Mouse (Mus musculus) testis, postnatal 10 days (tissue): ENCODE results near the gene Astn1.

Experiments used
- DNase-seq: peaks from one replicate; pipeline ENCODE4 v3.0.0; 2021; ENCODE audit warnings: low spot score

The Astn1 gene

DNA sequence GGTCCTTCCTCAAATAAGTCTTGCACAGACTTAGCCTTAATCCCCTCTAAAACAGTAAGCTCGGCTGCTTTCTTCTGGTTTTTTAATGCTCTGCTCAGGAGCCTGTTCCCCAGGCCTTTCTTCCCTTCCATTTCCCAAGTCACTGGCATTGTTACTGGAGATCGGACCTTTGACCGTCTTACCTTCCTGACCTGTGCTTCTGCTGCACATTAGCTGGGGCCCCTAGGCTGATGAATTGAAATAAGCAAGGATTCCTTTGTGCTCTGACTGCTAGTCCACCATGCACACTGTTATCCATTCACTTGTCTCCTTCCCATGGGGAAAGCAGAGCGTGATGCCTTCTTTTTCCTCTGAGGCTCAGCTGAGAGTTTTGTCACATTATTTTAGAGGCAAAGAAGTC lies 255.9 kb downstream of the Astn1 start:
- DNase-seq: no peak

DNA sequence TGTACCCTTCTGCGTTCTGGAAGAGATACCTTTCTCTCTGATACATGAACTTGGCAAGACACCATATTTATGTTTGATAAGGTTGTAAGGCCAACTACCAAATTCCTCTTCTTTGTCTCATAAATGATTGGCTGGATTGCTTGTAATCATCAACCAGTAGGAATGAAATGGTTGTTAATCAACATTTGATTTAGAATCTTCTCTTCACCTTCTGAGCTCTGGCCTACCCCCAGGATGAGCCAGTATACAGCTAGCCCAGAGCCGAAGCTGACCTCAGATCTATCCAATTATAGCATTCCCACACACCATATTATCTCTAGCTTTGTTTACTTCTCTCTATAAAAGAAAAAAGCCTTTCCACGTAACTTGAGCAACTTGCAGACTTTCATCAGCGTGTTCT lies 270.9 kb downstream of the Astn1 start:
- no peak for DNase-seq

DNA sequence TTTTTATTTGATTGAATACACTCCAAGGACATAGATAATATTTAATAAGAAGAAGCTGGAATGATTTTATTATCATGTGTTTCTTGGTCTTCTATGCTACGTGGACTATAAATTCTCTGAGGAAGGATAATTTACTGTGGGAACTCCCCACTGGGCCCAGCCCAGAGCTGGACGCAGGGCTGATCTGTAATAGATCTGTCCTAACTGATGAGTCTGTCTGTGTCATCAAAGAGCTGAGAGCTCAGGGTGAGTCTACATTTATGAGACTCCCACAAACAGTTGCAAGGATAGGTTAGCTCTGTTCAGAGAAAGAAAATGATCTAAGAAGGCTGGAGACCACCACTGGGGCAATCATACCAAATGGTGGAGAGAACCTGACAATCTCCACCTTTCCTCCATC lies 271.4 kb downstream of the Astn1 start:
- no peak for DNase-seq

GRCm38 (mm10) chr1:158641306-158641705 lies 279.2 kb downstream of the Astn1 start:
- no peak for DNase-seq

DNA sequence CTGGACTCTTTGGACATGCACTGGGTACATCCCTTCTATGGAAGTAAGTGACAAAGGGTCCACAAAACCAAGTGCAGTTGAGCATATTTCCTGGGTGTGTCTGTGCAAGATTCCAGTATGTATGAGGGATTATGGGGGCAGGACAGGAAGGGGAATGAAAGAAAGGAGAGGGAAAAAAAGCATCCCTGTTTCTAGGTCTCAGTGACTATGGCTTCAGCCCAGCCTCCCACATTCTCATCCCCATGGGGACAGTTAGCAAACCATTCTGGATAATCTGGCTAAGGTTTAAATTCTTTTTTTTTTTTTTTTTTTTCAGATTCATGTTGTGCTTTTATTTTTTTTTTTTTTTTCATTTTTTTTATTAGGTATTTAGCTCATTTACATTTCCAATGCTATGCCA lies 280.2 kb downstream of the Astn1 start:
- DNase-seq: no peak

- DNase-seq: no peak
Measured at GRCm38 (mm10) chr1:158652799-158653198, 290.7 kb downstream of the Astn1 start.

DNA sequence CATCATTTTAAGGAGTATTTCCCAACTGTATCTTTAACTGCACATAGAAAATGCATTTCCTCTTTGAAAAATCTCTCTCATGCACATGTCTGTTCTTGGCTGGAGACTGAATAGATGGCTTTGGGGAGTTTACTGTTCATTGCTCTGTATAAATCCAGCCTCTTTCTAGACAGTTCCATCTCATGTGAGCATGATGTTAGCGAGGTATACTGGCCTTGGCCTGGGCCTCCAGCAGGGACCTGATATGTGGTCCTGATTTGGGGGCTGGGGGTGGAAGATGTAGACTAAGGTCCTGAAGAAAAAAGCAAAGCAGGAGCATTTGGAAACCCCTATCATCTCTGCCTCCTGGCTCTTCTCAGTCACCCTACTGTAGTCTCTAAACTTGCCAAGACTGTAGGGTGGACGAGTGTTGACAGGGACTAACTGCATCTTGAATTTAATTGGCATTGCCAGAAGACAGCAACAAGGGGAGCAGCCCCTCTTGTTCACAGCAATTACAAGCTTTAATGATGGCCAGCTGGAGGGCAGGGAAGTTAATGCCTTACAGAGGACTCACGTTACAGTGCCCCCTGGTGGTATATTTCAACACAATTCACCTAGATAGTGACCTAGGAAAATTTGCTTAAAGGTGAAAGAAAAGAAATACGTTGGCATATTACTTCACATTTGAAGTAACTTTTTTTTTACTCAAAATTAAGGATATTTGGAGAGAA lies 291.9 kb downstream of the Astn1 start:
- peak; percentile 45 for DNase-seq

DNA sequence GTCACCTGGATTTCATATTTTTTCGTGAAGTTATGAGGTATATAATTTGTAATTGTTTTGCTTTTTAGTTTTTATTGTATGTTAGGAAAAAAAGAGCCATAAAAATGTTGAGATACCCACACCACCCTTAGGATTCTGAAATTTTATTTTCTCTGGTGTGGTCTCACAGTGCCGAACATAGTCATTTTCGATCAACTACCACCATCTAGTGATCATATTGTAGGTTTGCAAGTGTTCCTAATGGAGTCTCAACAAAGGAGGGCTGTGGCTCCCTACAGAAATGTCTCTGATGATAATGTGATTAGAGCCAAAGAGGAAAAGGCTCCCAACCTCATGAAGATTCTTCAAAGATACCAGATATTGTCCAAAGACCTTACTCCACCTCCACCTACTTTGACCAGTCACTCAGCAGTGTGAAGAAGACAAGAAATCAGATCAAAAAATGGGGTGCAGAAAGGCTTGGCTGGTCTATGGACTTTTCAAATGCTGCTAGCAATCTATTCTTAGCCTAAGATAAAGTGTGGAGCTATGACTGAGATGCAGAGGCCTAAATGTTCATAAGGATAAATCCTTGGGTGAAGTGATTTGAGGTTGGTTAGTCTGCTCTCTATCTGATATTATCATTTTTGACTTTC lies 292.6 kb downstream of the Astn1 start:
- DNase-seq: no peak

- DNase-seq: no peak
Measured at GRCm38 (mm10) chr1:158656986-158657385, 294.9 kb downstream of the Astn1 start.

- no peak for DNase-seq
Measured at GRCm38 (mm10) chr1:158666001-158666400, 303.9 kb downstream of the Astn1 start.

GRCm38 (mm10) chr1:158669971-158670592 lies 308.0 kb downstream of the Astn1 start:
- peak; percentile 80 for DNase-seq

- no peak for DNase-seq
Measured at GRCm38 (mm10) chr1:158687726-158688125, 325.7 kb downstream of the Astn1 start.

GRCm38 (mm10) chr1:158697423-158697822 lies 335.4 kb downstream of the Astn1 start:
- no peak for DNase-seq

- no peak for DNase-seq
Measured at GRCm38 (mm10) chr1:158697859-158698569, 335.9 kb downstream of the Astn1 start.

GRCm38 (mm10) chr1:158699276-158699675 lies 337.2 kb downstream of the Astn1 start:
- DNase-seq: no peak

GRCm38 (mm10) chr1:158700147-158700546 lies 338.1 kb downstream of the Astn1 start:
- no peak for DNase-seq

DNA sequence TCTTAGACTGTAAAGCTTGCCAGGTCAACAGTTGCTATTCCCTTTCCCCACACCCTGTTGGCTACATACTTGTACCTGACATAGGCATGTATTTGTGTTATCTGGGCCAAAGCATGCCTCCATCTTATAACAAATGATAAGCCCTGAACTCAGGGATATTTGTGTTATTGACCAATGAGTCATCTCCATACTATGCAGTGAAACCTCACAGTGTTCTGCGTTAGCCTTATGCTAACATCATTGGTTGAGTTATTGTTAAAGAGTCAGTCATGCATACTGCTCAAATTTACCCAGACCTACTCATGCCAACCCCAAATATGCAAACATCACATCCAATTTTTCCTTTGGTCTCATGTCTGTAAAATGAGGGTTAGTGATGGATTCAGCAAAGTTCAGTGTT lies 339.3 kb downstream of the Astn1 start:
- DNase-seq: no peak

DNA sequence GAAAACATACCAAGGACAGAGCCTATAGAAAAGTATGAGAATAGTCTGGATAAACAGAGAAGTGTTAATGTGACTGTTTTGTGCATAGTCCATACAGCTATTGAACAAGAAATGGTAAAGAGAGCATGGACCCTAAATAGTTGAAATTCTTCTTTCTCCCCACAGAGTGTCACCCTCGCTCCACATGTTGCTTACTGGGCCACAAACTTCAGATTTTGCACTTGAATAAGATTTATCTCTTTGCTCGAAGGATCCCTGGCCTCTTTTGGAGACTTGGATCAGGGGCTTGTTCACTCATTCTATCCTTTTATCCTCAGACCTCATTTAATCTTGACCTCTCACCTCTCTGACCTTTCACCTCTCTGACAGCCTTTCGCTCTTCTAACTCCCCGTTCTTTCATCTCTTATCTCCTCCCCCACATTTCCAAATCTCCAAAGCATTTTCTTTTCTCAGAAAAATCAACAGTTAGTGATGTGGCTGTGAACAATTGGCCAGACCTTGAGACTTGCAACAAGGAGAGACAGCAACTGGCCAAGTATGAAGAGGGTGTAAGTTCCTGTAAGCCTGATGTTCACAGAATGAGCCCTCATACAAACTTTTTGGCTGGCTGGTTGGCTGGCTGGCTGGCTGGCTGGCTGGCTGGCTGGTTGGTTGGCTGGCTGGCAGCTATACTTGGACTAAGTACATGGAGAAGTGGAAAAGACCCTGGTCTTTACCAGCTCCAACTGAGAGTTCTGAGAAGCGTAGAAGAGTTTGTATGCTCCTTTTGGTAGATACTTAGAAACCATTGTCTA lies 351.4 kb downstream of the Astn1 start:
- no peak for DNase-seq

GRCm38 (mm10) chr1:158732868-158733496 lies 370.9 kb downstream of the Astn1 start:
- DNase-seq: no peak

GRCm38 (mm10) chr1:158739132-158739919 lies 377.3 kb downstream of the Astn1 start:
- no peak for DNase-seq
